Mouse (Mus musculus): ENCODE results near the gene Hbq1b.
"Not testable (repeated sequence)": the region's sequence is repeated elsewhere in the genome, so short reads cannot be mapped to it uniquely, and the experiment has no call there.

Gene Hbq1b

GRCm38 (mm10) chr11:32287493-32287825 is 694 bp downstream of the Hbq1b start:
- H3K36me3 ChIP-seq (ENCODE audit: insufficient read depth, low read length), result no peaks in the 10 kb centered on the region
- H3K4me1 ChIP-seq (replicated peaks; ENCODE audit: low read depth, low read length), result peaks cover 5% of the 10 kb centered on the region
- peak overlapping the region; percentile 65 for H3K4me3 ChIP-seq (replicated peaks; ENCODE audit: low read length)
- peaks cover 29% of the 10 kb centered on the region for H3K27me3 ChIP-seq (ENCODE audit: insufficient read depth, low read length)
- H3K9me3 ChIP-seq (ENCODE audit: low read length), result no peaks in the 10 kb centered on the region
- TF ChIP-seq CTCF (conservative IDR thresholded peaks at IDR 0.05; ENCODE audit: low read length) (no peak), POU5F1 (IDR thresholded peaks at IDR 0.05; ENCODE audit: borderline replicate concordance, low read length) (no peak), NANOG (IDR thresholded peaks at IDR 0.05; ENCODE audit: borderline replicate concordance, low read length) (no peak)

DNA sequence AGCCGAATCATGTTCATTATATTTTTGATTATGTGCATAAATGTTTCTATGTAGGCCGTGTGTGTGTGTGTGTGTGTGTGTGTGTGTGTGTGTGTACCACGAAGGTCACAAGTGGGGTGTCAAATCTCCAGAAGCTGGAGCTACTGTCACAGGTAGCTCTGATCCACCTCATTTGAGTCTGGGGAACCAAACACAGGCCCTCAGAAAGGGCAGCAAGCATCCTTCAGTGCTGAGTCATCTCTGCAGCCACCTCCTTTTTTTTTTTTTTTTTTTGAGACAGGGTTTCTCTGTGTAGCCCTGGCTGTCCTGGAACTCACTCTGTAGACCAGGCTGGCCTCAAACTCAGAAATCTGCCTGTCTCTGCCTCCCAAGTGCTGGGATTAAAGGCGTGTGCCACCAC is 6.1 kb downstream of the Hbq1b start:
- not testable (repeated sequence) for H3K4me3 ChIP-seq (replicated peaks; ENCODE audit: low read length); H3K9me3 ChIP-seq (ENCODE audit: low read length); H3K4me1 ChIP-seq (replicated peaks; ENCODE audit: low read depth, low read length); H3K36me3 ChIP-seq (ENCODE audit: insufficient read depth, low read length)
- H3K27me3 ChIP-seq (ENCODE audit: insufficient read depth, low read length), result peaks cover 35% of the 10 kb centered on the region

- peaks cover 33% of the 10 kb centered on the region for H3K27me3 ChIP-seq (ENCODE audit: insufficient read depth, low read length)
- H3K4me1 ChIP-seq (replicated peaks; ENCODE audit: low read depth, low read length); H3K36me3 ChIP-seq (ENCODE audit: insufficient read depth, low read length); H3K4me3 ChIP-seq (replicated peaks; ENCODE audit: low read length); H3K9me3 ChIP-seq (ENCODE audit: low read length): not testable (repeated sequence)
Observed at GRCm38 (mm10) chr11:32293479-32293878, 6.7 kb downstream of the Hbq1b start.

GRCm38 (mm10) chr11:32296203-32296602 is 9.4 kb downstream of the Hbq1b start, which contains the start of gene Hba-a2:
Gene Hba-a2, plus strand, starts transcription at chr11:32296489.
- not testable (repeated sequence) for H3K4me3 ChIP-seq (replicated peaks; ENCODE audit: low read length); H3K36me3 ChIP-seq (ENCODE audit: insufficient read depth, low read length); H3K4me1 ChIP-seq (replicated peaks; ENCODE audit: low read depth, low read length); H3K9me3 ChIP-seq (ENCODE audit: low read length)
- H3K27me3 ChIP-seq (ENCODE audit: insufficient read depth, low read length), result peaks cover 32% of the 10 kb centered on the region

DNA sequence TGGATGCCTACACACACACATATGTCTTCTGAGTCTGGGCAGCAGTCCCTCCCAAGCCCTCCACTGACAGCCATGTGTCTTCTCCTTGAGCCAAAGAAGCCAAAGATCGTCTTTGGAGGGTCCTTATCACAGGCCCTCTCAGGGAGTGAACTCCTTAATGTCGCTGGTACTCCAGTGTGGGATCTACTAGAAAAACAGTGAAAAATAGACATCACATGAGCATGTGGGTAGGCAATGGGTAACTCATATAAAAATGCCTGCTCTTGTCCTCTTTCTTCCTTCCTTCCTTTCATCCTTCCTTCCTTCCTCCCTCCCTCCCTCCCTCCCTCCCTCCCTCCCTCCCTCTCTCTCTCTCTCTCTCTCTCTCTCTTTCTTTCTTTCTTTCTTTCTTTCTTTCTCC is 10.7 kb downstream of the Hbq1b start:
- peaks cover 44% of the 10 kb centered on the region for H3K27me3 ChIP-seq (ENCODE audit: insufficient read depth, low read length)
- not testable (repeated sequence) for H3K4me1 ChIP-seq (replicated peaks; ENCODE audit: low read depth, low read length); H3K36me3 ChIP-seq (ENCODE audit: insufficient read depth, low read length); H3K4me3 ChIP-seq (replicated peaks; ENCODE audit: low read length); H3K9me3 ChIP-seq (ENCODE audit: low read length)

- no peak overlapping the region for H3K4me3 ChIP-seq (replicated peaks; ENCODE audit: low read length)
- peaks cover 5% of the 10 kb centered on the region for H3K4me1 ChIP-seq (replicated peaks; ENCODE audit: low read depth, low read length)
- H3K36me3 ChIP-seq (ENCODE audit: insufficient read depth, low read length), result no peaks in the 10 kb centered on the region
- no peaks in the 10 kb centered on the region for H3K9me3 ChIP-seq (ENCODE audit: low read length)
- peaks cover 48% of the 10 kb centered on the region for H3K27me3 ChIP-seq (ENCODE audit: insufficient read depth, low read length)
- TF ChIP-seq POU5F1 (IDR thresholded peaks at IDR 0.05; ENCODE audit: borderline replicate concordance, low read length), result no peak
- TF ChIP-seq CTCF (conservative IDR thresholded peaks at IDR 0.05; ENCODE audit: low read length), result no peak
- TF ChIP-seq NANOG (IDR thresholded peaks at IDR 0.05; ENCODE audit: borderline replicate concordance, low read length), result no peak
Observed at GRCm38 (mm10) chr11:32297866-32298531, 11.2 kb downstream of the Hbq1b start.

DNA sequence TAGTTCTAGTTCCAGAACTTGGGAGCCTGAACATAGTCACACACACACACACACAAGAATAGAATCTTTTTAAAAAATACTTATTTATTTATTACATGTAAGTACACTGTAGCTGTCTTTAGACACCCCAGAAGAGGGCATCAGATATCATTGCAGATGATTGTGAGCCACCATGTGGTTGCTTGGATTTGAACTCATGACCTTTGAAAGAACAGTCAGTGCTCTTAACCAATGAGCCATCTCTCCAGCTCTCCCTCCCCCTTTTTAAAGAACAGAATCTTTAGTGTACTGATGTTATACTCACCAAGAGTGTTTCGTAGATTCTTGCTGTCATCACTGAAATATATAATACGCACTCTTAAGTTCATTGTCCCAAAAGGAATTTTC is 11.8 kb downstream of the Hbq1b start:
- no peaks in the 10 kb centered on the region for H3K36me3 ChIP-seq (ENCODE audit: insufficient read depth, low read length)
- TF ChIP-seq NANOG (IDR thresholded peaks at IDR 0.05; ENCODE audit: borderline replicate concordance, low read length) (no peak), CTCF (conservative IDR thresholded peaks at IDR 0.05; ENCODE audit: low read length) (no peak), POU5F1 (IDR thresholded peaks at IDR 0.05; ENCODE audit: borderline replicate concordance, low read length) (no peak)
- no peaks in the 10 kb centered on the region for H3K9me3 ChIP-seq (ENCODE audit: low read length)
- no peak overlapping the region for H3K4me3 ChIP-seq (replicated peaks; ENCODE audit: low read length)
- H3K27me3 ChIP-seq (ENCODE audit: insufficient read depth, low read length), result peaks cover 52% of the 10 kb centered on the region
- peaks cover 5% of the 10 kb centered on the region for H3K4me1 ChIP-seq (replicated peaks; ENCODE audit: low read depth, low read length)

GRCm38 (mm10) chr11:32299865-32300264 is 13.1 kb downstream of the Hbq1b start, which contains the start of gene Hbq1a:
Gene Hbq1a, plus strand, starts transcription at chr11:32300069.
- peak; percentile 55 for TF ChIP-seq CTCF (conservative IDR thresholded peaks at IDR 0.05; ENCODE audit: low read length)
- H3K4me3 ChIP-seq (replicated peaks; ENCODE audit: low read length), result peak within 1 kb of the TSS; percentile 54
- H3K27me3 ChIP-seq (ENCODE audit: insufficient read depth, low read length), result peaks cover 39% of the 10 kb centered on the region
- H3K36me3 ChIP-seq (ENCODE audit: insufficient read depth, low read length); H3K9me3 ChIP-seq (ENCODE audit: low read length); H3K4me1 ChIP-seq (replicated peaks; ENCODE audit: low read depth, low read length): not testable (repeated sequence)

- Histone ChIP-seq H3K36me3 (ENCODE audit: insufficient read depth, low read length) (no peaks in the 10 kb centered on the region), H3K4me1 (replicated peaks; ENCODE audit: low read depth, low read length) (peaks cover 5% of the 10 kb centered on the region), H3K27me3 (ENCODE audit: insufficient read depth, low read length) (peaks cover 37% of the 10 kb centered on the region), H3K4me3 (replicated peaks; ENCODE audit: low read length) (peak overlapping the region; percentile 54), H3K9me3 (ENCODE audit: low read length) (no peaks in the 10 kb centered on the region)
- TF ChIP-seq POU5F1 (IDR thresholded peaks at IDR 0.05; ENCODE audit: borderline replicate concordance, low read length) (no peak), CTCF (conservative IDR thresholded peaks at IDR 0.05; ENCODE audit: low read length) (no peak), NANOG (IDR thresholded peaks at IDR 0.05; ENCODE audit: borderline replicate concordance, low read length) (no peak)
Observed at GRCm38 (mm10) chr11:32300279-32301267, 13.8 kb downstream of the Hbq1b start.

All from E14TG2a.4 (cell line).